Mouse (Mus musculus) cerebellum, postnatal 36 days (tissue): ENCODE measurements around the gene Trpc5.

Experiments used
- DNase-seq, 2 experiments: peaks; one replicate each; pipeline ENCODE4 v3.0.0; 2021 to 2022; ENCODE audit warnings: mixed read lengths in 2 of 2

Gene Trpc5

GRCm38 (mm10) chrX:144688142-144688206, at the start of gene Trpc5:
Gene Trpc5, minus strand, starts transcription at chrX:144688180.
- DNase-seq = no peak

DNA sequence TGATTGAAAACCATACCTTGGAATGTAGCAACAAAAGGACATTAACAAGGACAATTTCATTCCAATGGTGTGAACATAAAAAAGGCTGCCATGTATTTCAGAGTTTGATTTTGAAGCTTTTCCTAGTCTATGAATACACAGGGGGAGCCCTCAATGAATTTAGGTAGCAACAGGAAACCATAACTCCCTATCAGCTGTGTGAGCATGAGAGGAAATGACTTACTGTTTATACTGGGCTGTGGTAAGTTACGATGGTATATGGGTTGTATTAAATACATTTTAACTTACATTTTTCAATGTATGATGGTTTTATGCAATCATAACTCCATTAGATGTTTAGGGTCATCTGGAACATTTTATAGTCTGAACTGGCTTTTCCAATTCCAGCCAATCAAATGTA, 28.4 kb upstream of the Trpc5 start:
- no peak for DNase-seq

GRCm38 (mm10) chrX:144689859-144690181, 1.8 kb upstream of the Trpc5 start:
- DNase-seq = no peak

DNA sequence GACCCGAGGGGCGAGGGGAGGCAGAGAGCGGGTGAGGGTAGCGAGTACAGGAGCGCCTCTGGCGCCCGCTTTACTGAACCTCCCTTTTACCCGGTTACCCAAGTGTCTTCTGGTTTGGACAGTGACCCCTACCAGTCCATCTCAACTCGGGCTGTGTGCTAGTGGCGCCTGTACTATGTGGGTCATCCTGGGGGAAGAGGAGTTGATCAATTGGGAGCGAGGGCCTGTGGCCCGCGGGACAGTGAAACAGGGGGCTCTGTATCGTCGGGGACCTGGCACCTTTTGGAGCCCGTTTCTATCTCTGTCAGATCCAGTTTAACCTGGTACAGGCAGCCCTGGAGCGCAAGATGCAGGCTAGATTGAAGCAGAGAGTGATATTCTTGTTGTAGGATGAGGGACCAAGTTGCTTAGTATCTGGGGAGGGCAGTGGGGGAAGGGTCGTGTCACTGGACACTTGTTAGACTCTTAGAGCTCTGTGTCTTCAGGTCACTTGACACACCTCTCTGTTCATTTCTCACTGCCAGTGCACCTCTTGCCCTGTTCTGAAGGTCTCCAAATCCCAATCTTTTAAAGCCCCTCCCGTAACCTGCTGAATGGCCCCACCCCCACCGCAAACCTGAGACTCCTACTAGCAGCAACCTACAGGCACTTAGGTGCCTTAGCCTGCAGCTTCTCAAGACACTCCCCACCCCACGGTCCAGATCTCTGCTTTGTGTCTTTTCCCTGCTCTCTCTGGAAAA, 1.3 kb upstream of the Trpc5 start:
- DNase-seq = peak; percentile 3 to 4

DNA sequence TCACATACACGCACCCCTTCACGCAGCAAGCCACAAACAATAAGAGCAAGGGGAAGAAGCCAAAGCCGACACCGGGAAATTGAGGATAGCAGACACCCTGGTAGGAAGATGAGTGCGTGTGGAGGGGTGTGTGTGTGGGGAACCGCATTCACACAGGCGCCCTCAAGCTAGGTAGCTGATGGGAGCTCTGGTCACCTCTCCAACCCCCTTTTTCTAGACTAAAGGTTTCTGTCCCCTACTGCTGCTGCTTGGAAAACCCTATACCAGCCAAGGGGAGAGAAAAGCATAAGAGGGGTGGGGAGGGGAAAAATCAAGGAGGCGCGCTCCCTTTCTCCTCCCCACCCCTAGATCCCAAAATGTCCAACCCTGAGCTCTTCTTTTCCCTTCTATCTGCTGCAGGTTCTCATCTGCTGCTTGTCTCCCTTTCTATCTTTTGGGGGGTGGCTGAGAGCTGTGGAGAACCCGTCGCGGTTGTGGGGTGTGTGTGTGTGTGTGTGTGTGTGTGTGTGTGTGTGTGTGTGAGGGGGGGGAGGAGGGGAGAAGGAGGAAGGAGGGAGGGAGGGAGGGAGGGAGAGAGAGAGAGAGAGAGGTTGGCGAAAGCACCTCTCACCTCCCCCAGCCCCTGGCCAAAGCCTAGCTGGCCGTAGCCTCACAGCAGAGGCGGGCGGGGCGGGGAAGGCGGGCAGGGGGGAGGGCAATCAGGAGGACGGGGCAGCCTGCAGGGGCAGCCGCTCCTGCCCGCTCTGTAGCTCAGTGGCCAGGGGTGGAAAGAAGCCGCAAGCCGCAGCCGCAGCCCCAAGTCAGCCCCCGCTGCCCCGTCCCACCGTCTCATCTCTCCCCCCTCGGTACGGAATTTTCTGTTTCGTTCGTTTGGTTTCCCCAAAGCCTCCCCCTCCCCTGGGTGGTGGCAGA, 483 bp upstream of the Trpc5 start, which contains the start of gene Rtl4:
Rtl4 (plus strand) TSS at position 701 of the 912 bp plus-strand sequence.
- DNase-seq = peak in 1 of 2 experiments; percentile 5

- peak; percentile 5 to 8 for DNase-seq
Observed at GRCm38 (mm10) chrX:144687742-144688141, 238 bp downstream of the Trpc5 start.

- DNase-seq = no peak
Observed at GRCm38 (mm10) chrX:144652196-144652595, 35.8 kb downstream of the Trpc5 start.

- DNase-seq = no peak
Observed at GRCm38 (mm10) chrX:144645394-144645793, 42.6 kb downstream of the Trpc5 start.

GRCm38 (mm10) chrX:144644756-144645155, 43.2 kb downstream of the Trpc5 start:
- DNase-seq = no peak

DNA sequence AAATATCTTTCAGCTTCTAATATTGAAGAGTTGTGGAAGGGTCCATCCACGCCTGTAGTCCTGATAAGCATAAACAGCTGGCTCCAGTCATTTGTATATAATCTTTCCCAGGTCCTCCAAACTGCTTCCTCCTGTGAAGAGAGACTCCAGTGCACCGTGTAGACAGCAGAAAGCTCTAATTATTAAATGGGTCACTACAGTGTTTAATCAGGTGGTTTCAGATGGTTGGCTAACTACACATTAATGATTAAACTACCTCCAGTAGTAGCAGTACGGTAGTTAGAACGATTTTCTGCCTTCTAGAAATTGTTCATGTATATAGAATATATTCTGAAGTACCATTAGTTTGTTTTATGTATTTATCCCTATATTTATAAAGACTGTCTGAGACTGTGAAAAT, 75.2 kb downstream of the Trpc5 start:
- DNase-seq = no peak

- no peak for DNase-seq
Observed at GRCm38 (mm10) chrX:144536431-144536830, 151.5 kb downstream of the Trpc5 start.

DNA sequence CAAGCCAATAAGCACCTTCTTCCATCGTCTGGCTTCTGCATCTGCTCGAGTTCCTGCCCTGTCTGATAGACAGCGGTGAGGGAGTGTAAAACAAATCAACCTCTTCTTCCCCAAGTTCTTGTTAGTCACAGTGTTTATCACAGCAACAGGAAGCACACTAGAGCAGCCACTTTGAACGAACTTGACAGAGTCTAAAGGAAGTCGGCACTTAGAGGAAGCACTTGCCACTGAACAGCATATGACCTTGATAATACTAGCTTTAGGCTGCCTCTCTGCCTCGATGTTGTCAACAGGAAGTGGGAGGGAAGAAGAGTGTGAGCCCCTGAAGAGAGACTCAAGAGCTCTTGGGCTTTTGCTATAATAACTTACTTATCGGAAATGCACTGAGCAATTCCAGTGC, 161.9 kb downstream of the Trpc5 start:
- DNase-seq = no peak

DNA sequence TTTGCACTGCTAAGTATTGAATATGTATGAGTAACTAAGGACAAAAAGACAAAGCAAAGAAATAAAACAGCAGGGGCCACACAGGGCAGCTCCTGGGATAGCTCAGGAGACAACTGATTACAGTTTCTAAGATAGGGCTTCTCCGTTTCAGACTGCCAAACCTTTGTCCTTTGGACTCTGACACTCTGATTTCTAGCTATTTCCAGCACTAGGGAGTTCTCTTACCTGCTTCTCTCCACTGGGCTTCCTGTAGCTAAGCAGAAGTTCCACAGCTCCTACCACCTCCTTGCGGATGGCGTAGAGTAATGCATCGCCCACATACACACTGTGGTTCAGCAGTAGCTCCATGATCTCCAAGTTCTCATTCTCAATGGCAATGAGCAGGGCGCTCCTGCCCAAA, 164.7 kb downstream of the Trpc5 start:
- no peak for DNase-seq

GRCm38 (mm10) chrX:144491394-144491793, 196.6 kb downstream of the Trpc5 start:
- peak; percentile 50 to 59 for DNase-seq

GRCm38 (mm10) chrX:144464416-144464815, 223.6 kb downstream of the Trpc5 start:
- DNase-seq = peak in 1 of 2 experiments; percentile 4

DNA sequence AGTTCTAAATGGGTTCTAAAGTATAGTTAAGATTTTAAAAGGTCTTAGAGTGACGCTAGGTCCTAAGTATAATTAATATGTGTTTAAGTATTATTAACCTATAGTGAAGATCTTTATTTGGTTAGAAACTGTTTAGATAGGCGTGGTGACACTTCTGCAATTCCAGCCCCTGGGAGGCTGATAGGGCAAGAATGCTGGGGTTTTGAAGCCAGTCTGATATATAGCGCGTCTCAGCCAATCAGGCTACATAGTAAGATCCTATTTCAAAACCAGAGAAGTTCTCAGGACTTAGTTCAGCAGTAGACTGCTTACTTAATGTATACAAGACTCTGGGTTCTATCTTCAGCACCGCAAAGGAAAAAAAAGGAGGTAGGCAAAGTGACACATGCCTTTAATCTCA, 231.7 kb downstream of the Trpc5 start, which contains the start of gene Trpc5os:
Trpc5os (plus strand) TSS at position 301 of the 400 bp plus-strand sequence.
- DNase-seq = no peak

GRCm38 (mm10) chrX:144423848-144424247, 264.1 kb downstream of the Trpc5 start:
- no peak for DNase-seq

GRCm38 (mm10) chrX:144421091-144421490, 266.9 kb downstream of the Trpc5 start:
- no peak for DNase-seq

DNA sequence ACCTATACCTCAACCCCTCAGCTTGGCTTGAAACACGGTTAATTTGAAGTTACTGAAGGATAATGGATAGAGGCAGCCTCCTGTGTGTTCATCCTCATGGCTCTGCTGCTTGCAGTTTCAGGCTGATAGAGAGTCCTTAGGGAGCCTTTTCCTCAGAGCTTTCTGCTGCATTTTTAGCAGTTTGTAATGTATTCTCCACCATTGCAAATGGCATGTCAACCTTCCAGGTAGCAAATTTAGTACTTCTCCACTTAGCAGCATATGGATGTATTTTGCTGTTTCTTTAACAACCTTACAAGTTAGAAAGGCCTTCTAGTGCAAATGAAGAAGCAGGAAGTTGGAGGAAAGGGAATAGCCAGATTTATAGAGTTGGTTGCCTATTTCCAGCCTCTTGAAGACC, 267.7 kb downstream of the Trpc5 start:
- no peak for DNase-seq

GRCm38 (mm10) chrX:144408036-144408435, 279.9 kb downstream of the Trpc5 start:
- DNase-seq = no peak

- DNase-seq = peak; percentile 47
Observed at GRCm38 (mm10) chrX:144403526-144403925, 284.5 kb downstream of the Trpc5 start.

- no peak for DNase-seq
Observed at GRCm38 (mm10) chrX:144374196-144374595, 313.8 kb downstream of the Trpc5 start.

- DNase-seq = no peak
Observed at GRCm38 (mm10) chrX:144338355-144338754, 349.6 kb downstream of the Trpc5 start.

DNA sequence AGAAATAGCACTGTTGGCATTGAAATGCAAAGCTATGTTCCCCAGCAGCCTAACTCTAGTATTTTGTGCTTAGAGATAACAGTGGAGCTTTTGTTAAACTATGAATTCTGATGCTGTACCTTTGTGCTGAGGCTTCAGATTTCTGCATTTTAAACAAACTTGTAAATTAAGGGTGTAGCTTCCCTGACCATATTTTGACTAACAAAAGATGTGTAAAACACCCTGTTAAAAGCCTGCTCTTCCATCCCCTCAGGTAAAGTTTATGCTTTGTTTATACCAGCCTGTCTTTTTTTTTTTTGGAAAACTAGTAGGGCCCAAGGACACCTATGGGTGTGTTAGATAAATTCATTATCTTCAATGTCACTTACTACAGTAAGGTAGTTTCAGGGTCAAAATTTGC, 350.0 kb downstream of the Trpc5 start:
- DNase-seq = no peak
